9 mouse cellular contexts compared by ENCODE assay signal in genomic region chr6:142964076-142964530, GRCm38 (mm10). TPM values are rescaled to one million over a fixed set of nuclear protein-coding genes. Genes with fewer than 3 reads are reported as not detected.
DNase-seq lines count a peak whose midpoint lies in the region; ATAC-seq and TF ChIP-seq lines count a peak whose summit lies in the region.
"Had no signal": no experiment of that assay in that cellular context is flagged by ENCODE, and none has a peak within 500 bp of the region (broad histone marks: within the 10 kb centered on the region; RNA-seq: fewer than 3 reads in every experiment).

St8sia1 (minus strand) TSS chr6:142964452.

- H3K27me3 ChIP-seq in forebrain, embryonic 11.5 days (ENCODE audit: control insufficient read depth, insufficient read depth, low read length), result no peaks in the 10 kb centered on the region; the same call in 1 of the 2 replicates
- no peaks in the 10 kb centered on the region for H3K27me3 ChIP-seq in midbrain, postnatal 0 days (ENCODE audit: insufficient read depth, low read length)
- H3K27me3 ChIP-seq: CH12.LX had no signal

- H3K4me2 ChIP-seq in forebrain, embryonic 11.5 days (ENCODE audit: low read depth, low read length, severe bottlenecking), result peak within 1 kb of the TSS; percentile 89
- peak within 1 kb of the TSS; percentile 81 for H3K4me2 ChIP-seq in midbrain, postnatal 0 days (ENCODE audit: low read depth, low read length, poor library complexity, severe bottlenecking)

- H3K4me3 ChIP-seq in forebrain, embryonic 11.5 days (ENCODE audit: low read depth, low read length), result peak within 1 kb of the TSS; percentile 58
- H3K4me3 ChIP-seq in midbrain, postnatal 0 days (ENCODE audit: low read depth, low read length), result peak within 1 kb of the TSS; percentile 73

- ATAC-seq in forebrain, embryonic 11.5 days (replicated peaks; ENCODE audit: low FRiP score), result peak; percentile 75
- ATAC-seq in midbrain, postnatal 0 days (ENCODE audit: low FRiP score), result peak; percentile 82

- H3K36me3 ChIP-seq in forebrain, embryonic 11.5 days (ENCODE audit: control insufficient read depth, insufficient read depth, low read length), result no peaks in the 10 kb centered on the region
- H3K36me3 ChIP-seq in midbrain, postnatal 0 days (ENCODE audit: insufficient read depth, low read length), result no peaks in the 10 kb centered on the region

- peak within 1 kb of the TSS; percentile 66 for H3K27ac ChIP-seq in forebrain, embryonic 11.5 days (ENCODE audit: low read depth, low read length)
- H3K27ac ChIP-seq in midbrain, postnatal 0 days (ENCODE audit: low read depth, low read length), result peak within 1 kb of the TSS; percentile 96

- peaks cover 4% of the 10 kb centered on the region; the same call in 1 of the 2 replicates for H3K4me1 ChIP-seq in forebrain, embryonic 11.5 days (replicated peaks; ENCODE audit: control insufficient read depth, insufficient read depth, low read length)
- H3K4me1 ChIP-seq in midbrain, postnatal 0 days (ENCODE audit: insufficient read depth, low read length), result peaks cover 17% of the 10 kb centered on the region

- H3K9ac ChIP-seq in forebrain, embryonic 11.5 days (ENCODE audit: low read length), result peak within 1 kb of the TSS; percentile 83
- H3K9ac ChIP-seq in midbrain, postnatal 0 days (replicated peaks; ENCODE audit: low read length, poor library complexity, severe bottlenecking), result peak within 1 kb of the TSS; percentile 89

- no peaks in the 10 kb centered on the region for H3K9me3 ChIP-seq in forebrain, embryonic 11.5 days (ENCODE audit: control insufficient read depth, low read length)
- H3K9me3 ChIP-seq in midbrain, postnatal 0 days (ENCODE audit: low read length), result no peaks in the 10 kb centered on the region

- WGBS in forebrain, embryonic 11.5 days, result under 1% methylated on average over 44 of the region's 45 CpGs
- under 1% methylated on average over 43 of the region's 45 CpGs for WGBS in midbrain, postnatal 0 days

- DNase-seq in gastrocnemius, postnatal 10 days, result peak; percentile 12
- no peak for DNase-seq in gastrocnemius, adult 8-10 months (ENCODE audit: low spot score in 2 of 2)
- DNase-seq in adrenal gland, postnatal 36 days, result peak; percentile 7 to 11
- DNase-seq in forebrain, embryonic 11.5 days (ENCODE audit: low spot score), result peak; percentile 79
- DNase-seq in induced T-regulatory cell, adult 2 months (ENCODE audit: low read depth), result peak; percentile 61
- DNase-seq in left cerebral cortex, postnatal 25 days (ENCODE audit: low spot score in 2 of 2), result peak; percentile 68 to 74
- peak; percentile 65 for DNase-seq in midbrain, postnatal 0 days (ENCODE audit: low spot score)
- peak; percentile 77 for DNase-seq in thymus, postnatal 4 days

- TF ChIP-seq CTCF in midbrain, postnatal 0 days (IDR thresholded peaks at IDR 0.05), result no peak

- intact Hi-C loops in left cerebral cortex, postnatal 25 days (cut with DNase I), result loop anchor here (1.0 to 10.0 kb wide), 5 partner anchors 35 to 439 kb away; partner anchors contain the start of gene Cmas

RNA-seq across cellular contexts. Expression of gene St8sia1, which starts in this region (rescaled TPM):
- under 1 TPM; 0.27 to 0.42 TPM for total RNA-seq in gastrocnemius, postnatal 10 days (2021)
- under 1 TPM; 0.08 to 0.19 (median 0.13) TPM for total RNA-seq in gastrocnemius, adult 8-10 months (2022)
- 1 to 10 TPM in 1 of 2 experiments, under 1 TPM in 1; 0.40 to 1.3 TPM for total RNA-seq in adrenal gland, postnatal 36 days (2021)
- polyA plus RNA-seq in forebrain, embryonic 11.5 days (2014; fragmentation: Nextera tagmentation; extraction: Ambion mirVana), result 2.4 and 3.1 TPM in 2 replicates
- 10 to 100 TPM; 22.2 to 27.1 TPM for total RNA-seq in left cerebral cortex, postnatal 25 days (2021)
- 17.7 and 25.3 TPM in 2 replicates for total RNA-seq in midbrain, postnatal 0 days (2014; rRNA removed)
- 4.0 and 4.5 TPM in 2 replicates for polyA plus RNA-seq in midbrain, postnatal 0 days (2015; fragmentation: Nextera tagmentation; extraction: Ambion mirVana)

Comparison
In these comparisons a context has a peak if more than half of its experiments do, and no peak if none do; other contexts are left out.
1. Peak in DNase-seq in gastrocnemius, postnatal 10 days; RNA of the gene not detected or under 1 TPM.
2. DNase-seq: peak in adrenal gland, postnatal 36 days (2 of 2), forebrain, embryonic 11.5 days (single experiment), induced T-regulatory cell, adult 2 months (single experiment), left cerebral cortex, postnatal 25 days (2 of 2), midbrain, postnatal 0 days (single experiment) and thymus, postnatal 4 days (single experiment); none in gastrocnemius, adult 8-10 months (0 of 2).